Mouse (Mus musculus) left cerebral cortex, postnatal 4 days (tissue): ENCODE measurements around the gene Klk1. TPM values are rescaled to one million over a fixed set of nuclear protein-coding genes. Genes with fewer than 3 reads are reported as not detected.

Source experiments
- total RNA-seq, 2 experiments: library from RNA; stranded (reverse); gene quantifications; 2 replicates each; pipeline ENCODE4 v1.2.3; 2021

Klk1 gene
- total RNA-seq, 2 experiments from 2014 or later: not detected

Other genes starting within 250 kb of the Klk1 start
- gene Klk1b9, start 249.3 kb upstream of the Klk1 start, total RNA-seq: not detected
- not detected for gene Klk1b11, start 229.5 kb upstream of the Klk1 start, total RNA-seq
- gene Klk1b26, start 213.2 kb upstream of the Klk1 start, total RNA-seq: not detected
- not detected for gene Klk1b27, start 173.1 kb upstream of the Klk1 start, total RNA-seq
- not detected for gene Klk1b21, start 123.0 kb upstream of the Klk1 start, total RNA-seq
- not detected for gene Klk1b22, start 112.7 kb upstream of the Klk1 start, total RNA-seq
- not detected for gene Klk1b16, start 88.6 kb upstream of the Klk1 start, total RNA-seq
- gene Klk1b24, start 37.1 kb upstream of the Klk1 start, total RNA-seq: not detected
- not detected for gene Klk1b3, start 27.2 kb upstream of the Klk1 start, total RNA-seq
- not detected for gene Klk1b4, start 17.9 kb upstream of the Klk1 start, total RNA-seq
- gene Klk1b5, start 9.4 kb upstream of the Klk1 start, total RNA-seq: not detected
- not detected for gene Gm36864, start 10.8 kb downstream of the Klk1 start, total RNA-seq
- gene 1700028J19Rik, start 21.3 kb downstream of the Klk1 start, total RNA-seq: under 1 TPM; 0.64 to 0.82 TPM
- gene 2410002F23Rik, start 21.4 kb downstream of the Klk1 start, total RNA-seq: 100 to 1,000 TPM; 169 to 191 TPM
- not detected for gene Acp4, start 32.0 kb downstream of the Klk1 start, total RNA-seq
- not detected for gene Gm15517, start 36.1 kb downstream of the Klk1 start, total RNA-seq
- 1 to 10 TPM; 2.5 to 2.8 TPM for gene Clec11a, start 81.5 kb downstream of the Klk1 start, total RNA-seq
- 100 to 1,000 TPM; 299 to 336 TPM for gene Shank1, start 84.9 kb downstream of the Klk1 start, total RNA-seq
- 10 to 100 TPM; 45.1 to 52.4 TPM for gene Syt3, start 158.7 kb downstream of the Klk1 start, total RNA-seq
- 1 to 10 TPM; 1.3 to 2.4 TPM for gene 1700008O03Rik, start 160.5 kb downstream of the Klk1 start, total RNA-seq
- gene Lrrc4b, start 203.7 kb downstream of the Klk1 start, total RNA-seq: 100 to 1,000 TPM; 357 to 379 TPM
- 10 to 100 TPM; 20.5 to 24.5 TPM for gene Aspdh, start 240.0 kb downstream of the Klk1 start, total RNA-seq
- 10 to 100 TPM; 31.9 to 32.6 TPM for gene Josd2, start 242.6 kb downstream of the Klk1 start, total RNA-seq